Mouse (Mus musculus) thymus, postnatal 0 days (tissue): ENCODE data around the gene Ankrd66. TPM values are rescaled to one million over a fixed set of nuclear protein-coding genes. Genes with fewer than 3 reads are reported as not detected.

Experiments
- polyA plus RNA-seq: library from polyadenylated mRNA; unstranded; fragments of >200 nt; fragmentation: Nextera tagmentation; extraction: Ambion mirVana; gene quantifications from 2 replicates; pipeline ENCODE4 v1.2.1, GENCODE M21; 2015

The Ankrd66 gene
- polyA plus RNA-seq, 1 experiment from 2014 or later = 0.10 TPM

Other genes starting within 250 kb of the Ankrd66 start
- 2.0 and 2.4 TPM in 2 replicates for gene Adgrf5, start 183.2 kb downstream of the Ankrd66 start, polyA plus RNA-seq
- 0.66 and 0.69 TPM in 2 replicates for gene Mep1a, start 40.8 kb downstream of the Ankrd66 start, polyA plus RNA-seq
- gene Pla2g7, start 24.5 kb upstream of the Ankrd66 start, polyA plus RNA-seq = 8.2 and 8.6 TPM in 2 replicates
- gene Tdrd6, start 86.7 kb upstream of the Ankrd66 start, polyA plus RNA-seq = not detected in 2 replicates
- 4.8 and 7.6 TPM in 2 replicates for gene Slc25a27, start 123.6 kb upstream of the Ankrd66 start, polyA plus RNA-seq
- gene Cyp39a1, start 123.8 kb upstream of the Ankrd66 start, polyA plus RNA-seq = 3.0 and 4.7 TPM in 2 replicates